Mouse (Mus musculus) megakaryocyte-erythroid progenitor cell, adult 5 weeks (primary cell): ENCODE data around the gene Usp13. TPM values are rescaled to one million over a fixed set of nuclear protein-coding genes. Genes with fewer than 3 reads are reported as not detected.

Source experiments
- polyA plus RNA-seq: library from polyadenylated mRNA; stranded (reverse); fragments of >175 nt; gene quantifications from 2 replicates; pipeline ENCODE4 v1.2.3, GENCODE M21; 2012

Gene Usp13
- not detected in 2 replicates for polyA plus RNA-seq

DNA sequence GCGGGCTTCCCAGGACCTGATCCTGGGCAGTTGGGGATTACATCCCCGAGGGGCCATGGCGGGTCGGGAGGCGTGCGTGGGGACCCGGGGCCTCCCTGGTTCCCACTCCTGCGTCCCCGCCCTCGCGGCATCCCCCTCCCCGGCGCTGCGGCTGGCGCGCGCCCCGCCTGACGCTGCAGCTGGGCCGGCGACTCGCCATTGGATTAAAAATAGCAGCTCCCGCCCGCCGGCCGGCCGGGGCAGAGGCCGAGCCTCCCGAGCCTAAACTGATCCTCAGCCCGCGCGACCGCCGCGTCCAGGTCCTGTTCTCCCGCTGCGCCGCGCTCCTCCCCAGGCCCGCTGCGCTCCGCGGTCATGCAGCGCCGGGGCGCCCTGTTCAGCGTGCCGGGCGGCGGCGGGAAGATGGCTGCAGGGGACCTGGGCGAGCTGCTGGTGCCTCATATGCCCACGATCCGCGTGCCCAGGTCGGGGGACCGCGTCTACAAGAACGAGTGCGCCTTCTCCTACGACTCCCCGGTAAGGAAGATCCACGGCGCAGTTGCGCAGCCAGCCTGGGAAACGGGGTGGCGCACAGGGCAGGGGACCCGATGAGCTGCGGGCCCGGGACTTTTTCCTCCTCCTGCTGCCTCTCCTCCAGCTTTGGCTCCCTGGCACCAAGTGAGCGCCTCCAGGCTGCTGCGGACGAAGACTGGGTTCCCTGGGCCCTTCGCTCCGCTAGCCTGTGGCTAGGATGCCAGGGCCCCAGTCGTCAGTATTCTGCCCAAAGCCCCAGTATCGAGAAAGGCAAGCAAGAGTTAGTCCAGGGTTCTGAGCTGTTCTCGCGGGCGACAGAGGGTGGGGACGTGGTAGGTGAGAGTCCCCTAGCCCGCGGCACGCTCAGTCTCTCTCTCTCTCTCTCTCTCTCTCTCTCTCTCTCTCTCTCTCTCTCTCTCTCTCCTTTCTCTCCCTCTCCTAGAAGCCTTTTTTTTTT lies at the start of gene Usp13:
Gene Usp13, plus strand, starts transcription at position 190 of the 970 bp plus-strand sequence.

Other genes with a start within 250 kb of the Usp13 start
- 7.4 and 7.8 TPM in 2 replicates for gene Gnb4, start 201.0 kb upstream of the Usp13 start, polyA plus RNA-seq
- 19.6 and 21.4 TPM in 2 replicates for gene Actl6a, start 111.2 kb upstream of the Usp13 start, polyA plus RNA-seq
- gene Ndufb5, start 80.6 kb upstream of the Usp13 start, polyA plus RNA-seq, result 48.5 and 55.0 TPM in 2 replicates
- 1.3 and 1.9 TPM in 2 replicates for gene Mrpl47, start 79.9 kb upstream of the Usp13 start, polyA plus RNA-seq